Mouse (Mus musculus): Measurements from ENCODE around the gene Sp100.

GRCm38 (mm10) chr1:85746511-85746910, 96.7 kb downstream of the Sp100 start:
- no peak for TF ChIP-seq POLR2A (IDR thresholded peaks at IDR 0.05; ENCODE audit: insufficient read depth, low read depth, low read length)
- no peak for TF ChIP-seq CTCF (IDR thresholded peaks at IDR 0.05)
- no peak for TF ChIP-seq EP300 (IDR thresholded peaks at IDR 0.05; ENCODE audit: insufficient read depth, low read depth, low read length)
